Mouse (Mus musculus): ENCODE data around the gene Zc3h12d. TPM values are rescaled to one million over a fixed set of nuclear protein-coding genes. Genes with fewer than 3 reads are reported as not detected.

Gene Zc3h12d
- polyA plus RNA-seq, 1 experiment from 2014 or later, result 0.12 TPM

- H3K27ac ChIP-seq (ENCODE audit: low read depth, low read length), result no peak overlapping the region
- DNase-seq (ENCODE audit: low spot score), result no peak
- H3K36me3 ChIP-seq (ENCODE audit: control insufficient read depth, insufficient read depth, low read length), result no peaks in the 10 kb centered on the region
- H3K27me3 ChIP-seq (ENCODE audit: control insufficient read depth, insufficient read depth, low read length), result no peaks in the 10 kb centered on the region
- H3K4me1 ChIP-seq (ENCODE audit: control insufficient read depth, insufficient read depth, low read length), result no peaks in the 10 kb centered on the region
- H3K9me3 ChIP-seq (ENCODE audit: control insufficient read depth, low read length), result no peaks in the 10 kb centered on the region
- no peak for ATAC-seq (ENCODE audit: insufficient read depth, low FRiP score, low TSS enrichment)
- no peak overlapping the region for H3K4me3 ChIP-seq (ENCODE audit: low read depth, low read length)
- H3K4me2 ChIP-seq (ENCODE audit: low read depth), result no peak overlapping the region
- WGBS, result 90% methylated on average over 4 of the region's 4 CpGs
- H3K9ac ChIP-seq (ENCODE audit: low read length), result no peak overlapping the region
These were observed 10.9 kb downstream of the Zc3h12d start for GRCm38 (mm10) chr10:7843181-7843580.

GRCm38 (mm10) chr10:7844161-7844560, 11.9 kb downstream of the Zc3h12d start:
- DNase-seq (ENCODE audit: low spot score) (no peak), ATAC-seq (ENCODE audit: insufficient read depth, low FRiP score, low TSS enrichment) (no peak)
- no peak overlapping the region for H3K4me2 ChIP-seq (ENCODE audit: low read depth)
- H3K9ac ChIP-seq (ENCODE audit: low read length), result no peak overlapping the region
- H3K27ac ChIP-seq (ENCODE audit: low read depth, low read length), result no peak overlapping the region
- H3K36me3 ChIP-seq (ENCODE audit: control insufficient read depth, insufficient read depth, low read length), result no peaks in the 10 kb centered on the region
- no peaks in the 10 kb centered on the region for H3K27me3 ChIP-seq (ENCODE audit: control insufficient read depth, insufficient read depth, low read length)
- no peaks in the 10 kb centered on the region for H3K4me1 ChIP-seq (ENCODE audit: control insufficient read depth, insufficient read depth, low read length)
- H3K4me3 ChIP-seq (ENCODE audit: low read depth, low read length), result no peak overlapping the region
- 68% methylated on average over 4 of the region's 4 CpGs for whole genome bisulfite sequencing
- no peaks in the 10 kb centered on the region for H3K9me3 ChIP-seq (ENCODE audit: control insufficient read depth, low read length)

DNA sequence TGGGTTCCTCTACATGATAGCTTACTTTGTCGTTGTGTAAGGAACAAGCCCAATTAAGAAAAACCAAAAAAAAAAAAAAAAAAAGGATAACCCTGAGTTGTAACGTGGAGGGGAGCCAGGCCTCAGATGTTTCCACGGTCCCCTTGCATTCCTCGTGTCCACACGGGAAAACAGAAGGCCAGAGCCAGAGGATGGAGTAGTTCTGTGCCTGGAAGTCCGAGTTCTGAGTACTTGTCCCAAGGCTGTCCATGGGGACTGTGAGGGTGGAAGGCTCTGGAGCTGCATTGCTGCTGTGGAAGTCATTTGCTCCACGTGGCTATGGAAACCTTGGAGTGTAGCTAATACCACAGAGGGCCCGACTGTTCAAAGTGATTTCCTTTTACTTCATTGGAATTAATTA, 12.9 kb downstream of the Zc3h12d start:
- no peak for DNase-seq (ENCODE audit: low spot score)
- 81% methylated on average over 8 of the region's 8 CpGs for WGBS
- no peak for ATAC-seq (ENCODE audit: insufficient read depth, low FRiP score, low TSS enrichment)

DNA sequence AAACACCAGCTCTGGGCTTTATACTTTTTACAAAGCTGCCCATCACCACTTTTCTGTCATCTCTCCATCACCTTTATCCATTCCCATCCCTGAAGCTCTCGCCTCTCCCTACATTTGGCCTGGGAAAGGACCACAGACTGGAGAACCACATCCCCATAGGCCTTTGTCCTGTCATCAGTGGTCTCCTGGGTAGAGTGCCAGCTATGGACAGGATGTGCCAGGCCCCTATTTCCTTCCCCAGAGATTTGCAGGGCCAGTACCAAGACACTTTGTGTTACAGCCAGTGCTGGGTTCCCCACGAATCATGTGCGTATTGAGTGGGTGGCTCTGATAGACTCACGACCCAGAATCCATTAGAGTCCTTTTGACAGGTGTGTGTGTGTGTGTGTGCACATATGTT, 13.7 kb downstream of the Zc3h12d start:
- 91% methylated on average over 4 of the region's 4 CpGs for WGBS
- ATAC-seq (ENCODE audit: insufficient read depth, low FRiP score, low TSS enrichment) (no peak), DNase-seq (ENCODE audit: low spot score) (no peak)
- no peak overlapping the region for H3K4me3 ChIP-seq (ENCODE audit: low read depth, low read length)
- no peaks in the 10 kb centered on the region for H3K36me3 ChIP-seq (ENCODE audit: control insufficient read depth, insufficient read depth, low read length)
- no peak overlapping the region for H3K27ac ChIP-seq (ENCODE audit: low read depth, low read length)
- H3K4me1 ChIP-seq (ENCODE audit: control insufficient read depth, insufficient read depth, low read length), result no peaks in the 10 kb centered on the region
- no peak overlapping the region for H3K4me2 ChIP-seq (ENCODE audit: low read depth)
- no peak overlapping the region for H3K9ac ChIP-seq (ENCODE audit: low read length)
- no peaks in the 10 kb centered on the region for H3K27me3 ChIP-seq (ENCODE audit: control insufficient read depth, insufficient read depth, low read length)
- H3K9me3 ChIP-seq (ENCODE audit: control insufficient read depth, low read length), result no peaks in the 10 kb centered on the region

More for the DNA sequence above, 12.9 kb downstream of the Zc3h12d start:
- Histone ChIP-seq H3K9ac (ENCODE audit: low read length) (no peak overlapping the region), H3K4me1 (ENCODE audit: control insufficient read depth, insufficient read depth, low read length) (no peaks in the 10 kb centered on the region), H3K27me3 (ENCODE audit: control insufficient read depth, insufficient read depth, low read length) (no peaks in the 10 kb centered on the region), H3K4me2 (ENCODE audit: low read depth) (no peak overlapping the region), H3K4me3 (ENCODE audit: low read depth, low read length) (no peak overlapping the region), H3K9me3 (ENCODE audit: control insufficient read depth, low read length) (no peaks in the 10 kb centered on the region), H3K36me3 (ENCODE audit: control insufficient read depth, insufficient read depth, low read length) (no peaks in the 10 kb centered on the region), H3K27ac (ENCODE audit: low read depth, low read length) (no peak overlapping the region)

DNA sequence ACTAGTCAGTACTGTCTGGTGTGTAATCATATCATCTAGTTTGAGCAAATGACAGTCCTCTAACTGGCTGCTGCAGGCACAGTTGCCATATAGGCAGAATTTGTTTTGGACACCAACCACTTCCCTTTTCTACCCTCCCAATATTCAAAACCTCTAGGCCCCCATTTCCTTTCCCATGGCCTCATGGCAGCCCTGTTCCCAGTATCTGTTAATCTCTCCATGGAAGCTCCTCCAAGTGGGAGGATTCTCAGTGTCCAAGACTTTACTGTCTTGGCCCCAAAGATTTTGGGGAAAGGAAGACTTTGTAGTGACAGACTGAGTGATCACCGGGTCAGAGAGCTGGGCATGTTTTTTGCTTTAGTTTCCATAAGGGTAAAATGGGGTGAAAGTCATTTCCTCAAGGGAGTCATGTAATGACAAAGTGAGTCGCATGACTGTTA, 14.9 kb downstream of the Zc3h12d start:
- Histone ChIP-seq H3K9ac (ENCODE audit: low read length) (no peak overlapping the region), H3K4me2 (ENCODE audit: low read depth) (no peak overlapping the region), H3K27me3 (ENCODE audit: control insufficient read depth, insufficient read depth, low read length) (no peaks in the 10 kb centered on the region), H3K4me1 (ENCODE audit: control insufficient read depth, insufficient read depth, low read length) (no peaks in the 10 kb centered on the region), H3K27ac (ENCODE audit: low read depth, low read length) (no peak overlapping the region), H3K36me3 (ENCODE audit: control insufficient read depth, insufficient read depth, low read length) (no peaks in the 10 kb centered on the region), H3K9me3 (ENCODE audit: control insufficient read depth, low read length) (no peaks in the 10 kb centered on the region), H3K4me3 (ENCODE audit: low read depth, low read length) (no peak overlapping the region)
- DNase-seq (ENCODE audit: low spot score) (no peak), ATAC-seq (ENCODE audit: insufficient read depth, low FRiP score, low TSS enrichment) (no peak)
- 80% methylated on average over 2 of the region's 2 CpGs for WGBS

DNA sequence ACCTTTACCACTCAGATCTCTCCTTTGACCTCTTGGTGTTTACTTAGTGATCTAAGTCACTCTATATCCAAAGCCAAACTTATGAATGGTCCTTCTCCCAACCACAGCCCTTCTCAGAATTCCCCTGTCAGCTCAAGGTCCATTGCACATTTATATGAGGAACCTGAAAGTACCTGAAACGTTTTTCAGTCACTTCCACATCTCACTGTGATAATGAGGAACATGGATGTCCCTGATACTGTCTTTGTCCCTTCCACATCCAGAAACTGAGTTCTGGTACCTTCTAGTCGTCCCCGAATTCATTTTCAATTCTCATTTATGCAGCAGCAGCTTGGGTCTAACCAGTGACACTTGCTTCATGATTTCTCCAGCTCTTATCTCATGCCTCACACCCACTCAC, 19.6 kb downstream of the Zc3h12d start:
- no peak overlapping the region for H3K27ac ChIP-seq (ENCODE audit: low read depth, low read length)
- DNase-seq (ENCODE audit: low spot score) (no peak), ATAC-seq (ENCODE audit: insufficient read depth, low FRiP score, low TSS enrichment) (no peak)
- 66% methylated on average over 3 of the region's 3 CpGs for WGBS
- H3K9me3 ChIP-seq (ENCODE audit: control insufficient read depth, low read length), result no peaks in the 10 kb centered on the region
- no peaks in the 10 kb centered on the region for H3K27me3 ChIP-seq (ENCODE audit: control insufficient read depth, insufficient read depth, low read length)
- no peak overlapping the region for H3K9ac ChIP-seq (ENCODE audit: low read length)
- no peaks in the 10 kb centered on the region for H3K4me1 ChIP-seq (ENCODE audit: control insufficient read depth, insufficient read depth, low read length)
- H3K36me3 ChIP-seq (ENCODE audit: control insufficient read depth, insufficient read depth, low read length), result no peaks in the 10 kb centered on the region
- no peak overlapping the region for H3K4me3 ChIP-seq (ENCODE audit: low read depth, low read length)
- H3K4me2 ChIP-seq (ENCODE audit: low read depth), result no peak overlapping the region

- DNase-seq (ENCODE audit: low spot score) (no peak), ATAC-seq (ENCODE audit: insufficient read depth, low FRiP score, low TSS enrichment) (no peak)
- Histone ChIP-seq H3K27ac (ENCODE audit: low read depth, low read length) (no peak overlapping the region), H3K9me3 (ENCODE audit: control insufficient read depth, low read length) (no peaks in the 10 kb centered on the region), H3K9ac (ENCODE audit: low read length) (no peak overlapping the region), H3K27me3 (ENCODE audit: control insufficient read depth, insufficient read depth, low read length) (no peaks in the 10 kb centered on the region), H3K4me1 (ENCODE audit: control insufficient read depth, insufficient read depth, low read length) (no peaks in the 10 kb centered on the region), H3K36me3 (ENCODE audit: control insufficient read depth, insufficient read depth, low read length) (no peaks in the 10 kb centered on the region), H3K4me3 (ENCODE audit: low read depth, low read length) (no peak overlapping the region), H3K4me2 (ENCODE audit: low read depth) (no peak overlapping the region)
- whole genome bisulfite sequencing, result 89% methylated on average over 7 of the region's 7 CpGs
These were observed 28.2 kb downstream of the Zc3h12d start for GRCm38 (mm10) chr10:7860494-7860893.

DNA sequence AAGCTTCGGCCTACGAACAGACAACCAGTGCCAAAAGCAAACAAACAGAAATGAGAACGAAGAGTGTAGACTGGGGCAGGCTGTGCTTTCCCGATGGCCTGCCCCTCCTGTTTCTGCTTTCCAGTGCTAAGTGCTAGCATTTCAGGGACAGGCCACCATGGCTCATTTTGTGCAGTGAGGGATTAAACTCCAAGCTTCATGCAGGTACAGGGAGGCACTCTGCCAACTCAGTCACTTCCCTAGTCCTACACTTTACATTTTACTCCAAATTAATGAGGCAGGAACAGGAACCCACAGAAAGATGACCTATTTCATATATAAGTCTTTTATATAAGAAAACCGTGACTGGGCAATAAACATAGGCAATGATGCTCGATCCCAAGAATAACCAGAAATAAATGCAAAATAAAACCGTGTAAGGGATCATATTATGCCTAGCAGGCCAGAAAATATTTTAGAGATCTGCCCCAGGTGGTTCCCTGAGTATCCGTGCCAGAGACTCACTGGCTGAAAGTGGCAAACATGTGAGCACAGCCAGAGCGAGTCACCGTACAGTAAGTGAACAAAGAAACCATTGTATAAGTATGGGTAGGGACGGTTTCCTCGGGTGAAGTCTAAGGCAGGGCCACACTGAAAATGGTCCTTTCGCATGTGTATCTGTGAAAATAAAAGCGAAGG, 29.1 kb downstream of the Zc3h12d start:
- H3K27ac ChIP-seq (ENCODE audit: low read depth, low read length), result no peak overlapping the region
- no peaks in the 10 kb centered on the region for H3K9me3 ChIP-seq (ENCODE audit: control insufficient read depth, low read length)
- no peak overlapping the region for H3K4me2 ChIP-seq (ENCODE audit: low read depth)
- H3K36me3 ChIP-seq (ENCODE audit: control insufficient read depth, insufficient read depth, low read length), result no peaks in the 10 kb centered on the region
- no peak overlapping the region for H3K4me3 ChIP-seq (ENCODE audit: low read depth, low read length)
- no peak for ATAC-seq (ENCODE audit: insufficient read depth, low FRiP score, low TSS enrichment)
- no peaks in the 10 kb centered on the region for H3K4me1 ChIP-seq (ENCODE audit: control insufficient read depth, insufficient read depth, low read length)
- 83% methylated on average over 14 of the region's 14 CpGs for whole genome bisulfite sequencing
- DNase-seq (ENCODE audit: low spot score), result no peak
- no peaks in the 10 kb centered on the region for H3K27me3 ChIP-seq (ENCODE audit: control insufficient read depth, insufficient read depth, low read length)
- H3K9ac ChIP-seq (ENCODE audit: low read length), result no peak overlapping the region

GRCm38 (mm10) chr10:7861937-7862657, 29.8 kb downstream of the Zc3h12d start:
- WGBS, result 90% methylated on average over 25 of the region's 25 CpGs
- DNase-seq (ENCODE audit: low spot score) (no peak), ATAC-seq (ENCODE audit: insufficient read depth, low FRiP score, low TSS enrichment) (no peak)
- no peaks in the 10 kb centered on the region for H3K36me3 ChIP-seq (ENCODE audit: control insufficient read depth, insufficient read depth, low read length)
- peaks cover 5% of the 10 kb centered on the region for H3K27me3 ChIP-seq (ENCODE audit: control insufficient read depth, insufficient read depth, low read length)
- no peak overlapping the region for H3K27ac ChIP-seq (ENCODE audit: low read depth, low read length)
- no peaks in the 10 kb centered on the region for H3K9me3 ChIP-seq (ENCODE audit: control insufficient read depth, low read length)
- no peak overlapping the region for H3K4me2 ChIP-seq (ENCODE audit: low read depth)
- H3K4me3 ChIP-seq (ENCODE audit: low read depth, low read length), result no peak overlapping the region
- no peak overlapping the region for H3K9ac ChIP-seq (ENCODE audit: low read length)
- 0 out of 2 replicates have a peak, but pooled peaks cover 3% of the 10 kb centered on the region for H3K4me1 ChIP-seq (ENCODE audit: control insufficient read depth, insufficient read depth, low read length)

Data from neural tube, embryonic 11.5 days (tissue).